Mouse (Mus musculus): ENCODE data around the gene Erp44.
A peak's percentile ranks its signal among the peaks of the same experiment; 100 is the strongest.

Gene Erp44

GRCm38 (mm10) chr4:48226800-48227199 is 52.6 kb downstream of the Erp44 start:
- DNase-seq: no peak

GRCm38 (mm10) chr4:48225604-48226003 is 53.8 kb downstream of the Erp44 start:
- DNase-seq: no peak

- DNase-seq: peak; percentile 84
Measured at GRCm38 (mm10) chr4:48225173-48225572, 54.2 kb downstream of the Erp44 start.

GRCm38 (mm10) chr4:48203564-48203963 is 75.8 kb downstream of the Erp44 start:
- DNase-seq: no peak

DNA sequence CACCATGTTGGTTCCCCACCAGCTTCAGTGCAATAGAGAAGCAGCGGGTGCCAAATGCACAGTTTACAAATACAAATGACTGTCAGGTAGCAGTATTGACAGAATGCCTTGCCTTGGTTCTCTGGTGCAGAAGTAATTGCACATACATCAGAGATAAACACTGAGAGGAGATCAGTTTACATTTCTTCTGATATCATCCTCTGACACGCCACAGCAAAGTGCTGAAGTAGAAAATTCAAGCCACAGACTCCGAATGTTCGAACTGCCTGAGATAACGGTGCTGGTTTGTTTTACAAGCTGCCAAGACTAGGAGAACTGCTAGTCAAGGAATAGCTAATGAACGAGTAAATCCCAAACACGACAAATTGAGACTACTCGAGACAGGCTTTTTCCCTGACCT is 80.9 kb downstream of the Erp44 start:
- DNase-seq: no peak

DNA sequence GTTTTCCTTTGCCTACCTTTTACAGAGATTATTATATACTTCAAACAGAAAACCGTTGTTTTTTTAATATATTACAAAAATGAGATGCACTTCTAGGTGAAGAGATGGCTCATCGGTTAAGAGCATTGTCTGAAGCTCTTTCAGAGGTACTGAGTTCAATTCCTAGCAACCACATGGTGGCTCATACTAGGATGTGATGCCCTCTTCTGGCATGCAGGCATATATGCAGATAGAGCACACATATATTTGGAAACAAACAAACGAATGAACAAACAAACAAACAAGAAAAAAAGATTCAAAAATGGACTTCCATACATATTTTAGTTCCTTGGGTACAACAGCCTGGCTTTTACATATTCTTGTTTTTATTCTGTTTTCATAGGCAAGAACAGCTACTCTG is 81.4 kb downstream of the Erp44 start:
- no peak for DNase-seq

DNA sequence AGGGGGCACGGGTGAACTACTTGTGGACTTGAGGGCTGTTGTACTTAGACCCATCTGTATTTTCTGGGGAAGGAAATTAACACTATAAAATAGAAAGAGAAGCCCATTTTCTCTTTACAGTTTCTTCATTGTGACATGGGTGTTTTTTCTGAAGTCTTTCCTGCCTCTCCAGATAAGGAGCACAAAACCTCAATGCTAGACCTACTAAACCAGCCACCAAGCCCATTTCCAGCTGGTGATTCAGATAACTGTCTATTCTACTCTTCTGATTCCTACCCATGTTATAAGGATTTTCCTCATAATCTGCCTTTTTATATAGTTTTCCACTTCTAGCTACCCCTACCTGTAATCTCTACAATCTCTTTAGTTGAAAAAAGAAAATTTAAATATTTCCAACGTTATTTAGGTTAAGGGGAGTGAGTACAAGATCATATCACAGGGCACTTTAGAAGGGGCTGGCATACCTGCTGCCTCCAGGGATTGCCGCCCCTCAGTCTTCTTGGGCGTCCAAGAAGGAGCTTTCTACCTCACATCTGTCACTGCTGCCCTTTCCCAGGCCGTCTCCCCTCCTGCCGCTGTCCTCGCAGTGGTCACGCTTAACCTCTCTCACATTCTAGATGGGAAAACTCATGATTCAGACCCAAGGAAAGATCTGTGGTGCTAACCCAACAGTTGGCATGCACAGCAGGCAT is 97.1 kb downstream of the Erp44 start:
- no peak for DNase-seq

DNA sequence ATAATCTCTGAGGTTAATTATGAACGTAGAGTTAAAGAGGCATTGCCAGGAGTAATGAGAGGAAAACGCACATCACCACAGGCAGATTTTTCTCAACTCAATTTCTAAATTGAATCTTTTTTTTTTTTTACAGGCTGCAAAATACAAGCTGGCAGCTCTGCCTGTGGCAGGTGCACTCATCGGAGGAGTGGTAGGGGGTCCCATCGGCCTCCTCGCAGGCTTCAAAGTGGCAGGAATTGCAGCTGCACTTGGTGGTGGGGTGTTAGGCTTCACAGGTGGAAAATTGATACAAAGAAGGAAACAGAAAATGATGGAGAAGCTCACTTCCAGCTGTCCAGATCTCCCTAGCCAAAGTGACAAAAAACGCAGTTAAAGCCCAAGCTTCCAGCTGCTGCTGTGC is 98.0 kb downstream of the Erp44 start:
- DNase-seq: no peak

GRCm38 (mm10) chr4:48180922-48181321 is 98.4 kb downstream of the Erp44 start:
- DNase-seq: no peak

- DNase-seq: no peak
Measured at GRCm38 (mm10) chr4:48175666-48176065, 103.7 kb downstream of the Erp44 start.

DNA sequence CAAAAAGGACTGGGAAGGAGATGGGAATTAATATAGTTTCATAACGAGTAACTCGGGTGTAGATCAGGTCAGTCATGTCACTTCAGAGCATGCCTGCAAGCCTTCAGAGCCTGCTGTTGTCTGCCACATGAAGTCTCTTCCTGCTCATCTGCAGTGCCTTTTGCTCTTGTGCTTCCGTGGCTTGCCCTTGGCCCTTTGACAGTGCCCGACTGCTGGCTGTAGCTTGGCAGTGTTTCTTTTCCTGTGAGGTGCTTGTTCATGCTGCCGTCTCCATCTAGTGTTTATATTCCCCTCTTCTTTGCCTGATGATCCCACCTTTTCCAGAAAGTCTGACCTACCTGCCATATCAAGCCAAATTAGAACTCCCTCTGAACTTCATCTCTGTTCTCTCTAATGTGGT is 115.5 kb downstream of the Erp44 start:
- no peak for DNase-seq

- DNase-seq: no peak
Measured at GRCm38 (mm10) chr4:48160386-48160785, 119.0 kb downstream of the Erp44 start.

DNA sequence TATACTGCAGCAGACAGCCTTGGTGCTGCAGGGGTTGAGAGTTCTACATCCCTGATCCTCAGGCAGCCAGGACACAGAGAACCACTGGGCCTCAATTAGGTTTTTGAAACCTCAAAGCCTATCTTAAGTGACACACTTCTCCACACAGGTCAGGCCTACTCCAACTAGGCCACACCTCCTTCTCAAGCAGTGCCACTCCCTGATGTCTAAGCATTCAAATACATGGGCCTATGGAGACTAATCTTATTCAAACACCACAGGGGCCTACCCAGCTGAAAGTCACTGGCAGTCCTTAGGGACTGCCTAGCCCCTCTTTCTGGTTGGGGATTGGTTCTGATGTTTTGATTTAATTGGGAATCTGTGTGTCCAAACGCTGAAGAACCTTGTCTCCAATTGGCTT is 123.5 kb downstream of the Erp44 start:
- DNase-seq: peak; percentile 8

GRCm38 (mm10) chr4:48153229-48153628 is 126.1 kb downstream of the Erp44 start:
- DNase-seq: no peak

- DNase-seq: no peak
Measured at GRCm38 (mm10) chr4:48149492-48149891, 129.9 kb downstream of the Erp44 start.
